Mouse (Mus musculus): ENCODE results near the gene Cables2. TPM values are rescaled to one million over a fixed set of nuclear protein-coding genes. Genes with fewer than 3 reads are reported as not detected.

Gene Cables2
- 10 to 100 TPM; 58.2 to 69.3 TPM for polyA plus RNA-seq (2017; shearing (Covaris generic))

GRCm38 (mm10) chr2:180273394-180274244 lies at the start of gene Cables2:
Cables2 (minus strand) TSS chr2:180273496.

DNA sequence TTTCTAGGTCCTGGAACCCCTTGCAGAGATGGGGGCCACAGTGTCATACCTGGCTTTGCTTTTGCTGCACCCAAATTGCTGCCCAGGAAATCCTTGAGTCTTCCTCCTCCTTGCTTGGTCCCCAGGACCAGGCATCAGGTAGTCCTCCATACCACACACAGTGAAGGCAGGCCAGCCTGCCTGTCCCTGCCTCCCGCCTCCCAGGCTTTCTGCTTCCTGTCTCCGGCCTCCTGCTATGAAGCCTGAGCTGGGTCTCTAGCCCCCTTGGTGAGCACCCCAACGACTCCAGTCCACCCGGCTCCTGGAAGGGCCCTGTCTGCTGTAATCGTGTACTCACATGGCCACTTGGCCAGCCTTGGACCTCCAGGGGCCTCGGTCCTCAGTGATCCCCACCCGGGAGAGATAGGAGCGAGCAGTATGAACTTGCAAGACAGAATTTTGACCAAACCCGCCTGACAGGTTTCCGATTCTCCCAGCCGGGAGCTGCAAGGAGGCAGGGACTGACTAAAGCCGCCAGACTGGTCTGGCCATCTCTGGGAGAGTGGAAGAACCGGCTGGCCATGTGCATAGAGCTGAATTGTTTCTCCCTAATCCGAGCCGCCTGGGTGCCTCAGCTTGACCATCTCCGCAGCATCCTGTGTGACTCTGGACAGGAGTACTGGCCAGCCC lies 16.3 kb upstream of the Cables2 start, which contains the start of gene Rbbp8nl:
Gene Rbbp8nl (minus strand): TSS at position 440 of the 669 bp plus-strand sequence.

DNA sequence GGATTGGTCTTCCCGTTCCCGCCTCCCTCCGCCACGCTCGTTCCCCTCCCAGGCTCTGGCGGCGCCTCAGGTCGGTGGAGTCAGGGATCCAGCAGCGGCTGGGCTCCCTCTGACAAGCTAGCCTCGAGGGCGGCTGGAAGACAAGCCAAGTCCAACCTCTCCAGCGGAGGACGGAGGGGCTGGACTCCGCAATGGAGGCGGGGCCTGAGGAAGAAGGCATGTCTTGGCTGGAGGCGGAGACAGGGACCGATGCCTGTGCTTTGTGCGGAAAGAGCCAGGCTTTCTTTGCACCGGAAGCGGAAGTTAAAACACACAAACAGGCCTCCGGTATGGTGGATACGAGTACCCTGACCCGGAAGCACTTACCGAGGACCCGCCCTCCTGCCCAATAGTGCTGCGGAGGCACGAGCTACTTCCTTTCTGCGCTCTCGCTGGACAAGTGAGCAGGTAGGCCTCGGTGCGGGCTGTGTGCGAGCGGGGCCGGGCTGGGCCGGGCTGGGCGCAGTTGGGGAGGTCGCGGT lies 16.2 kb downstream of the Cables2 start, which contains the start of gene Rps21:
Gene Rps21 (plus strand): TSS at position 377 of the 521 bp plus-strand sequence.

DNA sequence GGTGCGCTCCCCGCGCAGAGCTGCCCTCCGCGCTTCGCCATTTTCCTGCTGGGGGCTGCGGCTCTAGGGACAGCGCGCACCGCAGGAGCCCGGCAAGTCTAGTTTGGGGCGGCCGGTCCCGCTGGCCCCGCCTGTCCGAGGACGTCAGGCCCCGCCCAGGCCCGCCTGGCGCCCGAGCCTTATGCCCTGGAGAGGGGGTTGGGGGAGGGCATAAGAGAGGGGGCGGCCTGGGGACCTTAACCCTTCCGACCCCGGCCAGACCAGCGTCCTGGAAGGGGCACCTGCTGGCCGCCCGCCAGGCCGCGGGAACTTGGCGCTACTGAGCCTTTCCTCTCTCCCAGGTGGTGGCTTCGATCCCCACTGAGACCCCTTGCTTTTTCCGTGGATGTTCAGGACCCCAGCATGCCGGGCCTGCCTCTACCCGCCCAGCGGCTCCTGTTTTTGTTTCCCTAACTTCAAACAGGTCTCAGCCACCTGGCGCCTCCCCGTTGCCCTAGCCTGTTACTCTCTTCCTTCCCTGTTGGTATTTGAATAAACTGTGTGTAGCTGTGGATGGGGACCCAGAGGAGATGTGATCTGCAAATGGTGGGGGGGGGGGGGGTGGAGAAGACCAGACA lies 47.4 kb downstream of the Cables2 start, which contains the start of gene Lama5:
Gene Lama5 (minus strand): TSS at position 98 of the 617 bp plus-strand sequence.

Other genes starting within 250 kb of the Cables2 start
- 10 to 100 TPM; 11.5 to 18.1 TPM for gene Lsm14b, start 248.5 kb downstream of the Cables2 start, polyA plus RNA-seq (2017; shearing (Covaris generic))
- gene Psma7, start 231.1 kb downstream of the Cables2 start, polyA plus RNA-seq (2017; shearing (Covaris generic)), result 100 to 1,000 TPM; 386 to 439 TPM
- 1 to 10 TPM; 3.6 to 3.8 TPM for gene Ss18l1, start 231.0 kb downstream of the Cables2 start, polyA plus RNA-seq (2017; shearing (Covaris generic))
- gene Mtg2, start 202.9 kb downstream of the Cables2 start, polyA plus RNA-seq (2017; shearing (Covaris generic)), result 10 to 100 TPM; 42.4 to 53.2 TPM
- under 1 TPM in 1 of 2 experiments, not detected in 1; 0.82 TPM for gene Hrh3, start 169.0 kb downstream of the Cables2 start, polyA plus RNA-seq (2017; shearing (Covaris generic))
- gene Osbpl2, start 154.2 kb downstream of the Cables2 start, polyA plus RNA-seq (2017; shearing (Covaris generic)), result 10 to 100 TPM; 50.1 to 51.8 TPM
- gene Adrm1, start 102.0 kb downstream of the Cables2 start, polyA plus RNA-seq (2017; shearing (Covaris generic)), result 100 to 1,000 TPM; 131 to 177 TPM
- gene Lama5, start 47.6 kb downstream of the Cables2 start, polyA plus RNA-seq (2017; shearing (Covaris generic)), result under 1 TPM; 0.04 to 0.64 TPM
- gene Rps21, start 16.1 kb downstream of the Cables2 start, polyA plus RNA-seq (2017; shearing (Covaris generic)), result 100 to 1,000 TPM; 526 to 537 TPM
- gene Rbbp8nl, start 16.4 kb upstream of the Cables2 start, polyA plus RNA-seq (2017; shearing (Covaris generic)), result 1 to 10 TPM in 1 of 2 experiments, under 1 TPM in 1; 0.06 to 1.9 TPM
- gene Gata5, start 61.2 kb upstream of the Cables2 start, polyA plus RNA-seq (2017; shearing (Covaris generic)), result under 1 TPM in 1 of 2 experiments, not detected in 1; 0.06 TPM
- gene Slco4a1, start 182.7 kb upstream of the Cables2 start, polyA plus RNA-seq (2017; shearing (Covaris generic)), result 1 to 10 TPM; 1.6 to 3.7 TPM
- gene Ntsr1, start 226.5 kb upstream of the Cables2 start, polyA plus RNA-seq (2017; shearing (Covaris generic)), result under 1 TPM; 0.10 to 0.54 TPM